Mouse (Mus musculus) gastrocnemius, postnatal 25 days (tissue): ENCODE measurements around the gene Akt1s1. TPM values are rescaled to one million over a fixed set of nuclear protein-coding genes. Genes with fewer than 3 reads are reported as not detected.

ENCODE experiments used
- microRNA-seq, 2 experiments: library from miRNA; unstranded; fragments of <30 nt; microRNA quantifications; one replicate each; pipeline ENCODE4 v1.2.0; 2021; ENCODE audit warnings: borderline replicate concordance in 2 of 2
- total RNA-seq, 2 experiments: library from RNA; stranded (reverse); gene quantifications; 1 replicate in 1 of 2; 2 replicates in 1 of 2; pipeline ENCODE4 v1.2.3; 2021

The Akt1s1 gene
- total RNA-seq, 2 experiments from 2014 or later, result 103 to 113 TPM

Small RNAs within 50 kb of the gene (microRNA-seq; reads per million reads assigned to microRNA genes)
- 0 reads per million in 2 experiments for gene Mir707

Other genes starting within 250 kb of the Akt1s1 start
- 10 to 100 TPM; 23.0 to 24.7 TPM for gene Myh14, start 178.1 kb upstream of the Akt1s1 start, total RNA-seq
- gene Izumo2, start 140.2 kb upstream of the Akt1s1 start, total RNA-seq, result not detected
- gene Vrk3, start 100.6 kb upstream of the Akt1s1 start, total RNA-seq, result 10 to 100 TPM; 16.7 to 21.1 TPM
- gene Zfp473, start 97.9 kb upstream of the Akt1s1 start, total RNA-seq, result under 1 TPM in 1 of 2 experiments, not detected in 1; 0.08 TPM
- 10 to 100 TPM; 18.4 to 22.2 TPM for gene Nup62, start 32.9 kb upstream of the Akt1s1 start, total RNA-seq
- gene Il4i1, start 32.6 kb upstream of the Akt1s1 start, total RNA-seq, result 1 to 10 TPM; 1.8 to 3.1 TPM
- gene Atf5, start 32.3 kb upstream of the Akt1s1 start, total RNA-seq, result 10 to 100 TPM; 57.2 to 70.6 TPM
- 10 to 100 TPM; 38.6 to 41.2 TPM for gene Tbc1d17, start 88 bp downstream of the Akt1s1 start, total RNA-seq
- gene Pnkp, start 8.1 kb downstream of the Akt1s1 start, total RNA-seq, result 10 to 100 TPM; 15.6 to 15.8 TPM
- 100 to 1,000 TPM; 116 to 125 TPM for gene Ptov1, start 20.8 kb downstream of the Akt1s1 start, total RNA-seq
- gene Med25, start 43.7 kb downstream of the Akt1s1 start, total RNA-seq, result 10 to 100 TPM; 50.9 to 51.2 TPM
- 10 to 100 TPM; 16.1 to 17.3 TPM for gene Fuz, start 47.1 kb downstream of the Akt1s1 start, total RNA-seq
- gene Ap2a1, start 80.5 kb downstream of the Akt1s1 start, total RNA-seq, result 10 to 100 TPM; 57.1 to 57.2 TPM
- not detected for gene Tsks, start 94.2 kb downstream of the Akt1s1 start, total RNA-seq
- gene Cpt1c, start 125.9 kb downstream of the Akt1s1 start, total RNA-seq, result 1 to 10 TPM; 1.6 to 2.0 TPM
- 100 to 1,000 TPM; 119 to 142 TPM for gene Prmt1, start 137.6 kb downstream of the Akt1s1 start, total RNA-seq
- 10 to 100 TPM; 16.1 to 20.9 TPM for gene Irf3, start 148.7 kb downstream of the Akt1s1 start, total RNA-seq
- 1 to 10 TPM; 7.4 to 9.6 TPM for gene Bcl2l12, start 149.7 kb downstream of the Akt1s1 start, total RNA-seq
- gene Scaf1, start 167.4 kb downstream of the Akt1s1 start, total RNA-seq, result 10 to 100 TPM; 35.8 to 38.1 TPM
- 10 to 100 TPM; 22.5 to 30.6 TPM for gene Rras, start 169.0 kb downstream of the Akt1s1 start, total RNA-seq
- 10 to 100 TPM; 14.1 to 16.1 TPM for gene Prr12, start 203.9 kb downstream of the Akt1s1 start, total RNA-seq
- gene Nosip, start 213.4 kb downstream of the Akt1s1 start, total RNA-seq, result 10 to 100 TPM; 30.8 to 31.6 TPM
- 1 to 10 TPM; 6.9 to 9.1 TPM for gene Prrg2, start 213.7 kb downstream of the Akt1s1 start, total RNA-seq
- gene Rcn3, start 243.2 kb downstream of the Akt1s1 start, total RNA-seq, result 10 to 100 TPM; 24.0 to 32.8 TPM